ENCODE assay signal across 16 mouse cellular contexts in genomic region chr4:97941616-97942015, GRCm38 (mm10).
A peak's percentile ranks its signal among the peaks of the same experiment; 100 is the strongest.
DNase-seq lines count a peak whose midpoint lies in the region; ATAC-seq and TF ChIP-seq lines count a peak whose summit lies in the region.
"Had no signal": no experiment of that assay in that cellular context is flagged by ENCODE, and none has a peak within 500 bp of the region (broad histone marks: within the 10 kb centered on the region; RNA-seq: fewer than 3 reads in every experiment).

No protein-coding gene starts in this region.

- ATAC-seq in frontal cortex, adult (ENCODE audit: low TSS enrichment), result 0 out of 2 replicates have a peak, but pooled peaks have one; percentile 53
- no peak for ATAC-seq in embryonic facial prominence, embryonic 14.5 days (ENCODE audit: low read depth)
- no peak for ATAC-seq in stomach, embryonic 14.5 days (ENCODE audit: insufficient number of reproducible peaks, insufficient read depth, low FRiP score, low read depth)

- 42% methylated on average over 8 of the region's 8 CpGs for WGBS in embryonic facial prominence, embryonic 14.5 days
- 57% methylated on average over 8 of the region's 8 CpGs for WGBS in stomach, embryonic 14.5 days

- no peak for DNase-seq in frontal cortex, postnatal 14 days (ENCODE audit: low spot score in 2 of 2)
- DNase-seq in layer of hippocampus, adult 2 months (ENCODE audit: low spot score in 2 of 2), result no peak
- no peak for DNase-seq in layer of hippocampus, postnatal 10 days (ENCODE audit: low spot score in 2 of 2)
- peak; percentile 53 for DNase-seq in embryonic facial prominence, embryonic 14.5 days (ENCODE audit: low spot score)
- DNase-seq in kidney, postnatal 4 days, result no peak
- no peak for DNase-seq in spleen, postnatal 10 days (ENCODE audit: low spot score in 2 of 2)
- DNase-seq: adrenal gland, postnatal 10 days; lung, postnatal 36 days; right cerebral cortex, postnatal 14 days; thymus, adult 2 months had no signal

- H3K27ac ChIP-seq in layer of hippocampus, adult 2 months, result peak overlapping the region; percentile 60
- H3K27ac ChIP-seq in embryonic facial prominence, embryonic 14.5 days (replicated peaks; ENCODE audit: low read depth, low read length), result peak overlapping the region; percentile 58
- H3K27ac ChIP-seq in stomach, embryonic 14.5 days (ENCODE audit: low read length), result peak overlapping the region; percentile 21; the same call in 1 of the 2 replicates
- H3K27ac ChIP-seq: hindbrain, embryonic 10.5 days; kidney, embryonic 15.5 days; midbrain, embryonic 10.5 days; neural tube, embryonic 12.5 days had no signal

- TF ChIP-seq CTCF in layer of hippocampus, adult 2 months (conservative IDR thresholded peaks at IDR 0.05), result no peak

- no peak overlapping the region for H3K4me2 ChIP-seq in embryonic facial prominence, embryonic 14.5 days (ENCODE audit: low read depth, low read length)
- no peak overlapping the region for H3K4me2 ChIP-seq in stomach, embryonic 14.5 days (replicated peaks; ENCODE audit: low read depth, low read length)
- H3K4me2 ChIP-seq: kidney, embryonic 15.5 days; neural tube, embryonic 12.5 days had no signal

- no peak overlapping the region for H3K4me3 ChIP-seq in layer of hippocampus, adult 2 months
- H3K4me3 ChIP-seq in embryonic facial prominence, embryonic 14.5 days (ENCODE audit: low read depth, low read length), result no peak overlapping the region
- H3K4me3 ChIP-seq in stomach, embryonic 14.5 days (ENCODE audit: low read depth, low read length), result no peak overlapping the region
- H3K4me3 ChIP-seq: hindbrain, embryonic 10.5 days; kidney, embryonic 15.5 days; midbrain, embryonic 10.5 days; neural tube, embryonic 12.5 days had no signal

- H3K36me3 ChIP-seq in embryonic facial prominence, embryonic 14.5 days (ENCODE audit: control insufficient read depth, insufficient read depth, low read length), result 0 out of 2 replicates have a peak, but pooled peaks cover 6% of the 10 kb centered on the region
- H3K36me3 ChIP-seq in stomach, embryonic 14.5 days (ENCODE audit: control insufficient read depth, insufficient read depth, low read length), result no peaks in the 10 kb centered on the region
- H3K36me3 ChIP-seq: hindbrain, embryonic 10.5 days; kidney, embryonic 15.5 days; midbrain, embryonic 10.5 days; neural tube, embryonic 12.5 days had no signal

- H3K4me1 ChIP-seq in embryonic facial prominence, embryonic 14.5 days (ENCODE audit: control insufficient read depth, insufficient read depth, low read length), result peaks cover 26% of the 10 kb centered on the region
- H3K4me1 ChIP-seq in stomach, embryonic 14.5 days (ENCODE audit: control insufficient read depth, insufficient read depth, low read length), result peaks cover 15% of the 10 kb centered on the region; the same call in 1 of the 2 replicates

- no peak overlapping the region for H3K9ac ChIP-seq in embryonic facial prominence, embryonic 14.5 days (ENCODE audit: low read depth, low read length)
- H3K9ac ChIP-seq in stomach, embryonic 14.5 days (replicated peaks; ENCODE audit: low read depth, low read length), result no peak overlapping the region
- H3K9ac ChIP-seq: kidney, embryonic 15.5 days; neural tube, embryonic 12.5 days had no signal

- no peaks in the 10 kb centered on the region for H3K27me3 ChIP-seq in embryonic facial prominence, embryonic 14.5 days (replicated peaks; ENCODE audit: control insufficient read depth, insufficient read depth, low read length)
- H3K27me3 ChIP-seq in stomach, embryonic 14.5 days (ENCODE audit: control insufficient read depth, insufficient read depth, low read length), result no peaks in the 10 kb centered on the region
- H3K27me3 ChIP-seq: kidney, embryonic 15.5 days; neural tube, embryonic 12.5 days had no signal

- no peaks in the 10 kb centered on the region for H3K9me3 ChIP-seq in embryonic facial prominence, embryonic 14.5 days (ENCODE audit: control insufficient read depth, low read length)
- no peaks in the 10 kb centered on the region for H3K9me3 ChIP-seq in stomach, embryonic 14.5 days (ENCODE audit: control insufficient read depth, low read depth, low read length)
- H3K9me3 ChIP-seq: hindbrain, embryonic 10.5 days; kidney, embryonic 15.5 days; midbrain, embryonic 10.5 days; neural tube, embryonic 12.5 days had no signal
